Mouse (Mus musculus): Measurements from ENCODE around the gene Flrt2. TPM values are rescaled to one million over a fixed set of nuclear protein-coding genes. Genes with fewer than 3 reads are reported as not detected.

Gene Flrt2
- polyA plus RNA-seq, 1 experiment: 0.01 TPM

- H3K4me1 ChIP-seq (ENCODE audit: control insufficient read depth): no peaks in the 10 kb centered on the region
- H3K27me3 ChIP-seq (ENCODE audit: control insufficient read depth): no peaks in the 10 kb centered on the region
- H3K9me3 ChIP-seq (ENCODE audit: control insufficient read depth, low read length): no peaks in the 10 kb centered on the region
- no peak for TF ChIP-seq GATA1 (IDR thresholded peaks at IDR 0.05; ENCODE audit: low read length)
- TF ChIP-seq TAL1 (IDR thresholded peaks at IDR 0.05; ENCODE audit: low read length): no peak
- no peak overlapping the region for H3K4me3 ChIP-seq (replicated peaks)
- no peaks in the 10 kb centered on the region for H3K36me3 ChIP-seq (ENCODE audit: control insufficient read depth)
These were observed 56.7 kb downstream of the Flrt2 start for GRCm38 (mm10) chr12:95748760-95749159.

GRCm38 (mm10) chr12:95749248-95749647 lies 57.2 kb downstream of the Flrt2 start:
- Histone ChIP-seq H3K36me3 (ENCODE audit: control insufficient read depth) (no peaks in the 10 kb centered on the region), H3K4me1 (ENCODE audit: control insufficient read depth) (no peaks in the 10 kb centered on the region), H3K27me3 (ENCODE audit: control insufficient read depth) (no peaks in the 10 kb centered on the region), H3K4me3 (replicated peaks) (no peak overlapping the region), H3K9me3 (ENCODE audit: control insufficient read depth, low read length) (no peaks in the 10 kb centered on the region)
- TF ChIP-seq GATA1 (IDR thresholded peaks at IDR 0.05; ENCODE audit: low read length): no peak
- TF ChIP-seq TAL1 (IDR thresholded peaks at IDR 0.05; ENCODE audit: low read length): no peak

- Histone ChIP-seq H3K4me3 (replicated peaks) (no peak overlapping the region), H3K27me3 (ENCODE audit: control insufficient read depth) (no peaks in the 10 kb centered on the region), H3K4me1 (ENCODE audit: control insufficient read depth) (no peaks in the 10 kb centered on the region), H3K36me3 (ENCODE audit: control insufficient read depth) (no peaks in the 10 kb centered on the region), H3K9me3 (ENCODE audit: control insufficient read depth, low read length) (no peaks in the 10 kb centered on the region)
- TF ChIP-seq GATA1 (IDR thresholded peaks at IDR 0.05; ENCODE audit: low read length) (no peak), TAL1 (IDR thresholded peaks at IDR 0.05; ENCODE audit: low read length) (no peak)
These were observed 67.3 kb downstream of the Flrt2 start for GRCm38 (mm10) chr12:95759212-95759746.

- H3K9me3 ChIP-seq (ENCODE audit: control insufficient read depth, low read length): no peaks in the 10 kb centered on the region
These were observed 73.2 kb downstream of the Flrt2 start for GRCm38 (mm10) chr12:95765255-95765654.

GRCm38 (mm10) chr12:95769041-95769440 lies 77.0 kb downstream of the Flrt2 start:
- Histone ChIP-seq H3K4me1 (ENCODE audit: control insufficient read depth) (no peaks in the 10 kb centered on the region), H3K36me3 (ENCODE audit: control insufficient read depth) (no peaks in the 10 kb centered on the region), H3K4me3 (replicated peaks) (no peak overlapping the region), H3K27me3 (ENCODE audit: control insufficient read depth) (no peaks in the 10 kb centered on the region), H3K9me3 (ENCODE audit: control insufficient read depth, low read length) (no peaks in the 10 kb centered on the region)
- TF ChIP-seq TAL1 (IDR thresholded peaks at IDR 0.05; ENCODE audit: low read length) (no peak), GATA1 (IDR thresholded peaks at IDR 0.05; ENCODE audit: low read length) (no peak)

More at GRCm38 (mm10) chr12:95765255-95765654, 73.2 kb downstream of the Flrt2 start:
- Histone ChIP-seq H3K27me3 (ENCODE audit: control insufficient read depth) (no peaks in the 10 kb centered on the region), H3K4me3 (replicated peaks) (no peak overlapping the region), H3K36me3 (ENCODE audit: control insufficient read depth) (no peaks in the 10 kb centered on the region), H3K4me1 (ENCODE audit: control insufficient read depth) (no peaks in the 10 kb centered on the region)
- no peak for TF ChIP-seq TAL1 (IDR thresholded peaks at IDR 0.05; ENCODE audit: low read length)
- no peak for TF ChIP-seq GATA1 (IDR thresholded peaks at IDR 0.05; ENCODE audit: low read length)

GRCm38 (mm10) chr12:95770251-95770650 lies 78.2 kb downstream of the Flrt2 start:
- no peaks in the 10 kb centered on the region for H3K27me3 ChIP-seq (ENCODE audit: control insufficient read depth)
- H3K4me3 ChIP-seq (replicated peaks): no peak overlapping the region
- H3K9me3 ChIP-seq (ENCODE audit: control insufficient read depth, low read length): no peaks in the 10 kb centered on the region
- TF ChIP-seq TAL1 (IDR thresholded peaks at IDR 0.05; ENCODE audit: low read length) (no peak), GATA1 (IDR thresholded peaks at IDR 0.05; ENCODE audit: low read length) (no peak)
- no peaks in the 10 kb centered on the region for H3K4me1 ChIP-seq (ENCODE audit: control insufficient read depth)
- H3K36me3 ChIP-seq (ENCODE audit: control insufficient read depth): no peaks in the 10 kb centered on the region

- TF ChIP-seq GATA1 (IDR thresholded peaks at IDR 0.05; ENCODE audit: low read length): no peak
- no peak for TF ChIP-seq TAL1 (IDR thresholded peaks at IDR 0.05; ENCODE audit: low read length)
- Histone ChIP-seq H3K4me3 (replicated peaks) (no peak overlapping the region), H3K4me1 (ENCODE audit: control insufficient read depth) (no peaks in the 10 kb centered on the region), H3K36me3 (ENCODE audit: control insufficient read depth) (no peaks in the 10 kb centered on the region), H3K9me3 (ENCODE audit: control insufficient read depth, low read length) (no peaks in the 10 kb centered on the region), H3K27me3 (ENCODE audit: control insufficient read depth) (no peaks in the 10 kb centered on the region)
These were observed 98.1 kb downstream of the Flrt2 start for GRCm38 (mm10) chr12:95790146-95790545.

GRCm38 (mm10) chr12:95816660-95817059 lies 124.6 kb downstream of the Flrt2 start:
- H3K36me3 ChIP-seq (ENCODE audit: control insufficient read depth): no peaks in the 10 kb centered on the region
- TF ChIP-seq GATA1 (IDR thresholded peaks at IDR 0.05; ENCODE audit: low read length): no peak
- no peak for TF ChIP-seq TAL1 (IDR thresholded peaks at IDR 0.05; ENCODE audit: low read length)

More at GRCm38 (mm10) chr12:95816660-95817059, 124.6 kb downstream of the Flrt2 start:
- Histone ChIP-seq H3K4me3 (replicated peaks) (no peak overlapping the region), H3K4me1 (ENCODE audit: control insufficient read depth) (no peaks in the 10 kb centered on the region), H3K9me3 (ENCODE audit: control insufficient read depth, low read length) (no peaks in the 10 kb centered on the region; the same call in 1 of the 2 replicates), H3K27me3 (ENCODE audit: control insufficient read depth) (no peaks in the 10 kb centered on the region)
